Mouse (Mus musculus) embryonic facial prominence, embryonic 15.5 days (tissue): ENCODE measurements at regions not wholly inside any gene's neighbourhood (a gene's known extent, or its start where the extent isn't known, plus 50 kb on each side); places are given as distances from the start of the nearest gene placed in this dataset.

ENCODE experiments used
- ATAC-seq: fragments of 200-750 bp; cut with Nextera tagmentation; 2 replicates; pipeline ENCODE4 v1.8.0; 2017; ENCODE audit warnings: low read depth, moderate TSS enrichment; ENCODE audit not compliant: insufficient number of reproducible peaks, low FRiP score, low TSS enrichment
- H3K27ac ChIP-seq: fragments of 300-500 bp; sonication (generic); replicated peaks from 2 replicates; pipeline ENCODE4 v1.5.1; 2015; ENCODE audit warnings: mild to moderate bottlenecking, inconsistent platforms
- H3K27me3 ChIP-seq: fragments of 300-500 bp; sonication (generic); 2 replicates; pipeline ENCODE4 v1.6.1; 2015; ENCODE audit warnings: inconsistent platforms
- H3K36me3 ChIP-seq: fragments of 300-500 bp; sonication (generic); 2 replicates; pipeline ENCODE4 v1.6.1; 2015; ENCODE audit warnings: mild to moderate bottlenecking, inconsistent platforms
- H3K4me1 ChIP-seq: fragments of 300-500 bp; sonication (generic); 2 replicates; pipeline ENCODE4 v1.6.1; 2015; ENCODE audit warnings: inconsistent platforms
- H3K4me2 ChIP-seq: fragments of 300-500 bp; sonication (generic); replicated peaks from 2 replicates; pipeline ENCODE4 v1.6.1; 2015; ENCODE audit warnings: mild to moderate bottlenecking, inconsistent platforms
- H3K4me3 ChIP-seq: fragments of 300-500 bp; sonication (generic); replicated peaks from 2 replicates; pipeline ENCODE4 v1.5.1; 2015; ENCODE audit warnings: mild to moderate bottlenecking, inconsistent platforms
- H3K9ac ChIP-seq: fragments of 300-500 bp; sonication (generic); 2 replicates; pipeline ENCODE4 v1.6.1; 2015; ENCODE audit warnings: inconsistent platforms
- H3K9me3 ChIP-seq: fragments of 300-500 bp; sonication (generic); replicated peaks from 2 replicates; pipeline ENCODE4 v1.6.1; 2016; ENCODE audit warnings: inconsistent platforms
- WGBS: fragments of 180-500 bp; shearing (Covaris S2); methylation state at CpG from one replicate; pipeline ENCODE4 v1.1.7; 2015; 5-methylcytosine and 5-hydroxymethylcytosine counted together

GRCm38 (mm10) chr13:113440137-113440536 lies 147.2 kb downstream of the BC067074 start:
- Histone ChIP-seq H3K4me1 (no peaks in the 10 kb centered on the region), H3K4me2 (no peak overlapping the region), H3K9ac (no peak overlapping the region), H3K36me3 (no peaks in the 10 kb centered on the region), H3K27ac (no peak overlapping the region), H3K4me3 (no peak overlapping the region), H3K9me3 (no peaks in the 10 kb centered on the region), H3K27me3 (no peaks in the 10 kb centered on the region)
- 76% methylated on average over 5 of the region's 5 CpGs for WGBS
- ATAC-seq: no peak

GRCm38 (mm10) chr13:113439516-113439915 lies 146.6 kb downstream of the BC067074 start:
- Histone ChIP-seq H3K9me3 (no peaks in the 10 kb centered on the region), H3K4me3 (no peak overlapping the region), H3K4me2 (no peak overlapping the region), H3K27me3 (no peaks in the 10 kb centered on the region), H3K36me3 (no peaks in the 10 kb centered on the region), H3K4me1 (no peaks in the 10 kb centered on the region), H3K27ac (no peak overlapping the region), H3K9ac (no peak overlapping the region)
- ATAC-seq: no peak
- whole genome bisulfite sequencing: 45% methylated on average over 7 of the region's 7 CpGs

- H3K4me1 ChIP-seq: no peaks in the 10 kb centered on the region
- no peaks in the 10 kb centered on the region for H3K27me3 ChIP-seq
- H3K9me3 ChIP-seq: no peaks in the 10 kb centered on the region
- H3K4me2 ChIP-seq: no peak overlapping the region
- H3K9ac ChIP-seq: no peak overlapping the region
- ATAC-seq: no peak
- H3K36me3 ChIP-seq: no peaks in the 10 kb centered on the region
- H3K4me3 ChIP-seq: no peak overlapping the region
- 79% methylated on average over 2 of the region's 2 CpGs for WGBS
- no peak overlapping the region for H3K27ac ChIP-seq
Observed at GRCm38 (mm10) chr13:113438872-113439271, 145.9 kb downstream of the BC067074 start.

DNA sequence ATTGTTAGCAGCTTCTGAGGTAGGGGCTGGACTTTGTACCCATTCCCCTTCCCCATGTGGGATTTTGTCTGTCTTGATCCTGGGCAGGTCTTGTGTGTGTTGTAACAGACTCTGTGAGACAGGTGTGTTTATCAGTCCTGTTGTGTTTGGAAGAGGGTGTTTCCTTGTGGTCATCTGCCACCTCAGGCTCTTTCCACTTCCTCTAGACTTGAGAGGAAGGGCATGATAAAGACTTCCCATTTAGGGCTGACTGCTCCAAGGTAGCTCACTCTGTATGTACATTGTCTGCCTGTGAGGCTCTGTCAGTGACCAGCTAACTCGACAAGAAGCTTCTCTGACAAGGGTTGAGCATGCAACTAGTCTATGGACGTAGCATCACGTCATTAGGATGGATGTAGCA lies 143.3 kb downstream of the BC067074 start:
- Histone ChIP-seq H3K9ac (no peak overlapping the region), H3K4me1 (no peaks in the 10 kb centered on the region), H3K27ac (no peak overlapping the region), H3K36me3 (no peaks in the 10 kb centered on the region), H3K4me3 (no peak overlapping the region), H3K27me3 (no peaks in the 10 kb centered on the region), H3K4me2 (no peak overlapping the region), H3K9me3 (no peaks in the 10 kb centered on the region)
- ATAC-seq: no peak
- 92% methylated on average over 3 of the region's 3 CpGs for WGBS

GRCm38 (mm10) chr13:113435117-113435516 lies 142.2 kb downstream of the BC067074 start:
- ATAC-seq: no peak
- WGBS: 78% methylated on average over 4 of the region's 4 CpGs
- no peak overlapping the region for H3K9ac ChIP-seq

DNA sequence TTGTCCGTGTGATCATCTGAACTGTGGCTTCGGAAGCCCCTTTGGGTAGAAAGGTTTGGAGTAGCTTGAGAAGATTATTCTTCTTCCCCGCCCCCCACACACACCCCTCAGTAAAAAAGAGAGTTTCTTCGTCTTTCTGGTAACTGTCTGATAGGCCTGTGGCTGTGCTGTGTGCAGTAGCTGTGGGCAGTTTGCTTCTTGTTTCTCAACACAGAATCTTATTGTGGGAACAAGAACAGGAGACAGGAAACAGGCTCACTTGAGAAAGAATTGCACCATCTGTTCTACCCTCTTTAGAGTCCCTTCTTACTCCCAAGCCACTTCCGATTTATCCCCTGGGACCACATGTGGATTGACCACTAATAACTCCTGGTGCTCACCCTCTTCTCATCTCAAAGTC lies 140.5 kb downstream of the BC067074 start:
- no peak for ATAC-seq
- Histone ChIP-seq H3K4me3 (no peak overlapping the region), H3K9ac (no peak overlapping the region), H3K9me3 (no peaks in the 10 kb centered on the region), H3K4me2 (no peak overlapping the region), H3K4me1 (no peaks in the 10 kb centered on the region), H3K27ac (no peak overlapping the region), H3K27me3 (no peaks in the 10 kb centered on the region), H3K36me3 (no peaks in the 10 kb centered on the region)
- WGBS: 57% methylated on average over 5 of the region's 5 CpGs

More at GRCm38 (mm10) chr13:113435117-113435516, 142.2 kb downstream of the BC067074 start:
- no peaks in the 10 kb centered on the region for H3K36me3 ChIP-seq
- no peak overlapping the region for H3K4me2 ChIP-seq
- H3K9me3 ChIP-seq: no peaks in the 10 kb centered on the region
- H3K4me3 ChIP-seq: no peak overlapping the region
- H3K27me3 ChIP-seq: no peaks in the 10 kb centered on the region
- H3K27ac ChIP-seq: no peak overlapping the region
- H3K4me1 ChIP-seq: no peaks in the 10 kb centered on the region

GRCm38 (mm10) chr13:113429615-113430014 lies 136.7 kb downstream of the BC067074 start:
- H3K9ac ChIP-seq: no peak overlapping the region
- no peak for ATAC-seq
- no peaks in the 10 kb centered on the region for H3K36me3 ChIP-seq
- no peaks in the 10 kb centered on the region for H3K4me1 ChIP-seq
- no peaks in the 10 kb centered on the region for H3K9me3 ChIP-seq
- H3K4me2 ChIP-seq: no peak overlapping the region
- no peaks in the 10 kb centered on the region for H3K27me3 ChIP-seq
- H3K4me3 ChIP-seq: no peak overlapping the region
- WGBS: 44% methylated on average over 3 of the region's 3 CpGs
- no peak overlapping the region for H3K27ac ChIP-seq
